Mouse (Mus musculus) 3T3-L1 (cell line): Measurements from ENCODE around the gene Gcc2.
"Not testable (repeated sequence)": the region's sequence is repeated elsewhere in the genome, so short reads cannot be mapped to it uniquely, and the experiment has no call there.

ENCODE experiments used
- DNase-seq: peaks from one replicate; pipeline ENCODE4 v3.0.0-alpha.2; 2015; ENCODE audit warnings: low read depth, low spot score

The Gcc2 gene

DNA sequence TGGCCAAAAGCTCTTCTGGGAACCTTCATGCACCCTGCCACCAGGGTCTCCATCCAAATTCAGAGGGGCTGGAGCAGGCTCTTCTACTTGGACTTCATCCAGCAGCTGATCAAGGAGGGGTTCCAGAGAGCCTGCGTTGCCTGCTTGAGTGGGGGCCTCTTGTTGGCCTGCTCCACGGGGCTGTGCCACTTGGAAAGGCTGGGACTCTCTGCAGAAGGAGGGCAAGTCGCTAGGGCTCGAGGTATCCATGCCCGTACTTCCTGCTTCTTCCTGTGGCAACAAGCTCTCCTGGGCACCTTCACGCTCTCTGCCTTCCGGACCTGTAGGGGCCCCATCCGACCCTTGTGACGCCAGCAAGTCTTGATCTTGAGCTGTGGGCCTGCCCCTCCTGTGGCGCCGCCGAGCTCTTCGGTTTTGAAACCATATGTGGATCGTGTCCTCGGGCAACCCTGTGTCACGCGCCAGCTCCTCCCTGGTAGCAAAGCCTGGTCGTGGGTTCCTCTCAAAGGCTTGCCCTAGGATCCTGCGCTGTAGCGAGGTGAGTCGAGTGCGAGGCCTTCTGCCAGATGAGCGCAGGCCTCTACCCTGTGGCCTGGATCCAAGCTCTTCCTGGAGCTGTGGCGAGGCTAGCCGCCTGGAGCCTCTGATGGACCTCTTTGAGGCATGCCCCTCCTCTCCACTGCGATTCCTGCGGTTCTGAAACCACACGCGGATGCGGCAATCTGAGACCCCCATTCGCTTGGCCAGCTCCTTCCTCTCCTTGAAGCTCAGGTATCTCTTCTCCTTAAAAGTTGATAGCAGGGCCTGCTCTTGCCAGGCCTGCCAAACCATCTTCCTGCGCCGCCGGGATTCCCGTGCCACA lies 23.3 kb upstream of the Gcc2 start:
- DNase-seq = peak; percentile 43

GRCm38 (mm10) chr10:58232641-58232969 lies 22.7 kb upstream of the Gcc2 start, which contains the start of gene Duxf3:
Gene Duxf3, minus strand, starts transcription at chr10:58232675.
- DNase-seq = not testable (repeated sequence)

DNA sequence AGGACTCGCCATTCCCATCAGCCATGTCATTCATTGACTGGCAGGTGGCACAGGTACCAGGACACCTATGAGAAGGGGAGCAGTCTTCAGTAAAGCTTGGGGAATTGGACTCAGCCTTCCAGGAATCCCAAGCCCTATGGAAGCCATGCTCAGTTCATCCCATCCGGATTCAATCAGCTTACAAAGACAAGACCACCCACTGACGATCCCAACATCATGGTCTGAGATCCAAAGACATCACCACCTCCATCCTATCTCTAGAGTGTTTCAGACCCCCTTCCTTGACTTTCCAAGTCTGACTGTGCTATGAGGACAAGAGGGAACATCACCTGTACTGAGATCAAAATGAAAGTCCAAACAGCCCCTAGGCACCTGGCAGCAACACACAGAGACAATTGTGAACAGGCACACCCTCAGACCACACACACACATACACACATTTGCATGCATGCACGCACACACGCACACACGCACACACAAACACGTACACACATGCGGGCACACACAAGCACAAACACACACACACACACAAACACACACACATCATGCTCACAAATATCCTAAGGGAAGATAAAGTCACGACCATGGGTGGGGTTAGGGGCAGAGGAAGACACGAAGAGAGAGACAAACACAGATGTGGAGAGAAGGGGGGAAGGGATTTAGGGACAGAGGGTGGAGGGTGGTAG lies 22.1 kb upstream of the Gcc2 start:
- DNase-seq = not testable (repeated sequence)

- not testable (repeated sequence) for DNase-seq
Measured at GRCm38 (mm10) chr10:58233740-58234121, 21.6 kb upstream of the Gcc2 start.

DNA sequence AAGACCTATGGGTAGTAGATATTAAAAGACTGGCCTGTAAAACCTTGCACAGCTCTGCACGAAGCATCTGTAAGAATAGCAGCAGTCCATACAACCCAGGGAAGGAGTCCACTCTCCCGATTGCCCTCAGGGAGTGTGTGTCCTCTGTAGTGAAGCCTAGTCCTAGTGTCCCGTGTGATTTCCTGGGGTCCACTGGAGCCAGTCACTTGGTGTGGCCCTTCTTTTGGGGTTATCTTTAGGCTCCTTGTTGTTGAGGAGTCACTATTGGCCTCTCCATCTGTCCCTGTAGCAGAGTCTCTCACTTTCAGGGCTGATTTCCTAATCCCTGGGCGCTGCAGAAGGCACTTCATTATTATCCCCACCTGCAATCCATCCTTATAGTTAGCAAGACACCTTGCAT lies 20.3 kb upstream of the Gcc2 start:
- not testable (repeated sequence) for DNase-seq

- no peak for DNase-seq
Measured at GRCm38 (mm10) chr10:58236613-58237012, 18.7 kb upstream of the Gcc2 start, which contains the start of gene Gm4981. Gene Gm4981, minus strand, starts transcription at chr10:58236701.

- DNase-seq = peak; percentile 43
Measured at GRCm38 (mm10) chr10:58238984-58239740, 16.1 kb upstream of the Gcc2 start.

DNA sequence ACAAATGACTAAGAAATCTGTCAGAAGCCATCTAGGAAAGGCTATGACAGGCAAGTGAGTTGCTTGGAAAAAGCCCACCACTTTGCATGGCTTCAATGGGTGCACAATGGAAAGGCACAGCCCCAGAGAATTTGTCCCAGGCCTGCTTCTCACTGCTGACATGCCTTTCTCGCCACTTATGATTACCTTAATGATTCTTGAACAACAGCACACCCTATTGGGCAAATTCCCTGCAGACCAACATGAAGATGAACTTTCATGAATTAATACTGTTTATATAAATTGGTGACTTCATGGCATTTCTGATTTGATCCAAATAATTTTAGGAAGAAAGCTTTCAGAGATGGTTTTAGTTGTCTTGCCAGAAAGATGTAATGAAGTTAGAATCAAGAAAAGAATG lies 5.8 kb upstream of the Gcc2 start:
- DNase-seq = peak; percentile 49

GRCm38 (mm10) chr10:58254635-58255175 lies 592 bp upstream of the Gcc2 start:
- DNase-seq = peak; percentile 40

GRCm38 (mm10) chr10:58255954-58256353 lies 657 bp downstream of the Gcc2 start:
- DNase-seq = peak; percentile 35

DNA sequence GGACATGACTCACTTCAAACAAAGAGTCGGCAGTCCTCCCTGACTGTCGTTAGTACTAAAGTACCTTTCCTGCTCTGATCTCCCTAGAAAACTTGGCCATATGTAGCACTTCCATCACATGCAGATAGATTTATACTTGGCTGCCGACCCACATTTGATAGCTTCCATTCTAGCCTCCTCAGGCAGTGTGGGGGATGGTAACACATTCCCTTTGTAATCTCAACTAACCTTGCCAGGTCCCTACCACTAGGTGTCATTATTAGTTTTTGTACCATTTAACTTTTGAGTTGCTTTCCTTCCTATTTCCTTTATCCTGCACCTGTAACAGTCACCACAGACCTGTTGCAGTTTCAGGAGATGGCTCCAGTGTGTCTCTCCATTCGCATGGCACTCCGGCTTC lies 3.2 kb downstream of the Gcc2 start:
- DNase-seq = peak; percentile 45

GRCm38 (mm10) chr10:58282238-58282637 lies 26.9 kb downstream of the Gcc2 start:
- no peak for DNase-seq

- no peak for DNase-seq
Measured at GRCm38 (mm10) chr10:58290742-58291141, 35.4 kb downstream of the Gcc2 start.

DNA sequence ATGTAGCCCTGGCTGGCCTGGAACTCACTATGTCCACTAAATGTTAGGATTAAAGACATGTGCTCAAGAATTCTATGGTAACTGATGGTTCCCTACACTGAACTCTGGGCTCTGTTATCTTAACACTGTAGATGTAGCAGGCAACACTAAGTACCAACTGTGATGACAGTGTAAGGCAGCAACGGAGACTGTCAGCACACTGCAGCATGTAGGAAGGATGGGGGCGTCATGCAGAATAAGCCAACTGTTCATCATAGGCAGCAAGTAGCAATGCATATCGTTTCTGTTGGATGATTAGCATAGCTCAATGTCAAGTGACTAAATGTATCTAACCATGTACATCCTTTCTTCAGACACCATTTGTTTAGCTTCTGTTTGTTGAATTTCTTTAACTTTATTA lies 38.9 kb downstream of the Gcc2 start:
- DNase-seq = no peak

DNA sequence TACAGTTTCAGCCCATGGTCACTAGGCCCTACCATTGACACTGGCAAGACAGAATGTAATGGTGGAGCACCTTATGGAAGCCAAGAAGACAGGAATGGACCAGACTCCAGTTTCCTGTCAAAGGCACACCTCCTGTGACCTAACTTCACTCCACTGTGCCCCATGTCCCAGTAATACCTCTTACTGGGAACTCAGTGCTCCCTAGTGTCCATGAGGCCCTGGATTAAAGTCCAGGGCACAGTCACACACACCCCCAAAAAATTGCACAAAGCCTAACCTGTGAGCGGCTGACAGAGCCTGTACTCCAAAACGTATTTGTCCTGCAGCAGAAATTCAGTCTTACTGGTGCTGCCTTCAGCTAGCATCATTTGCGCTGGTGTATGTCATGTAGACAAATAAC lies 40.3 kb downstream of the Gcc2 start:
- DNase-seq = no peak

GRCm38 (mm10) chr10:58304996-58305395 lies 49.7 kb downstream of the Gcc2 start:
- no peak for DNase-seq

DNA sequence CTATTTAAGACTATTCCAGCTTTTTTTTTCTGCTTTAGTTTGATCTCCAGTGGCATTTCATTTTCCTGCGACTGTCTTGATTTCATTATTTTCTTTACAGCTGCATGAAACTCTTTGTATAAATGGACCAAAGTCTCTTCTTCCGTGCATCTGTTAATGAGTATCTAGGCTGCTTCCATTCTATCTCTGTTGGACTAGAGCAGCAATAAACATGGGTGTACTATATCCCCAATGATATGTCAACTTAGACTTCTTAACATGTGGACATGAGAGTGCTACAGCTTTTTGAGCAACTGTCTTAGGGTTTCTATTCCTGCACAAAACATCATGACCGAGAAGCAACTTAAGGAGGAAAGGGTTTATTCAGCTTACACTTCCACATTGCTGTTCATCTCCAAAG lies 51.6 kb downstream of the Gcc2 start:
- DNase-seq = no peak

- peak; percentile 73 for DNase-seq
Measured at GRCm38 (mm10) chr10:58310791-58311190, 55.5 kb downstream of the Gcc2 start.

DNA sequence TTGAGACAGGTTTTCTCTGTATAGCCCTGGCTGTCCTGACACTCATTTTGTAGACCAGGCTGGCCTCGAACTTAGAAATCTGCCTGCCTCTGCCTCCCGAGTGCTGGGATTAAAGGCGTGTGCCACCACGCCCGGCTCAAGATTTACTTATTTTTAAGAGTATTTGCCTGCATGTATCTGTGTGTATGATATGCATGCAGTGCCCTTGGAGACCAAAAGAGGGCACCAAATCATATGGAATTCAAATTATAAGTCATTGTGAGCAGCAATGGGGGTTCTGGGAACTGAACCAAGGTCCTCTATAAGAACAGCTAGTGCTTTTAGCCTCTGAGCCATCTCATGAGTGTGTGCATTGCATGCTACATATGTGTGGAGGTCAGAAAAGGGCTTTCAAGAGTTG lies 57.6 kb downstream of the Gcc2 start:
- DNase-seq = no peak

- peak; percentile 86 for DNase-seq
Measured at GRCm38 (mm10) chr10:58320881-58321280, 65.6 kb downstream of the Gcc2 start.

GRCm38 (mm10) chr10:58322361-58323027 lies 67.2 kb downstream of the Gcc2 start:
- DNase-seq = peak; percentile 84
